Mouse (Mus musculus): ENCODE data around the gene Ccdc9b. TPM values are rescaled to one million over a fixed set of nuclear protein-coding genes. Genes with fewer than 3 reads are reported as not detected.

Ccdc9b gene
- total and polyA plus RNA-seq, 2 experiments from 2014 or later = 3.3 to 6.8 TPM

DNA sequence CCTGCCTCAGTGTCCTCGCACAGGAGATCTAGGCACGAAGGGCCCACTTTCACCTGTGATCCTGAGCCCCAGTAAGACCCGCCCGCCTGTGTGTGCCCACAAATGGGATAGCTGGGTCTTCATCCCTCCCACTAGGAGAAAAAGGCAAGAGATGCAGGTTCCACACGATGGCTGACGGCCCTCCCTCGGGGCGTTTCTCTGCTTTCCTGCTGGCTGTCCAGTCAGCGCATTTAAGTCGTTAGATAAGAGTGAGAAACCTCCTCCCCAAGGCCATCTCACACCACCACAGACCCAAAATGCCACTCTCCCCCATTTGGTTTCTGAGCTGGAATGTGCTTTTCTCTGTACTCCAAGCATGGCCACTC lies 305 bp upstream of the Ccdc9b start:
- Histone ChIP-seq H3K9me3 (replicated peaks; ENCODE audit: control insufficient read depth, low read length) (no peaks in the 10 kb centered on the region), H3K4me3 (ENCODE audit: low read depth, low read length) (peak overlapping the region; percentile 37), H3K36me3 (replicated peaks; ENCODE audit: control insufficient read depth, insufficient read depth, low read length) (peaks cover 13% of the 10 kb centered on the region), H3K4me1 (ENCODE audit: control insufficient read depth, insufficient read depth) (peaks cover 43% of the 10 kb centered on the region), H3K27me3 (ENCODE audit: control insufficient read depth, insufficient read depth, low read length) (no peaks in the 10 kb centered on the region), H3K27ac (ENCODE audit: low read depth) (peak overlapping the region; percentile 93), H3K4me2 (ENCODE audit: low read depth, low read length) (peak overlapping the region; percentile 58), H3K9ac (replicated peaks; ENCODE audit: low read depth, low read length) (0 out of 2 replicates have a peak overlapping the region, but pooled peaks have one; percentile 5)
- 10% methylated on average over 10 of the region's 10 CpGs for WGBS
- TF ChIP-seq CTCF (IDR thresholded peaks at IDR 0.05; ENCODE audit: low read depth) (no peak), EP300 (IDR thresholded peaks at IDR 0.05; ENCODE audit: low read depth) (no peak)
- ATAC-seq (ENCODE audit: insufficient read depth, low read depth) (peak; percentile 2; the same call in 1 of the 2 replicates), DNase-seq (ENCODE audit: low spot score) (no peak)

GRCm38 (mm10) chr2:118761358-118761757 lies 1.1 kb downstream of the Ccdc9b start:
- DNase-seq (ENCODE audit: low spot score) = no peak
- Histone ChIP-seq H3K4me1 (ENCODE audit: control insufficient read depth, insufficient read depth) (peaks cover 43% of the 10 kb centered on the region), H3K4me2 (ENCODE audit: low read depth, low read length) (peak overlapping the region; percentile 58), H3K36me3 (replicated peaks; ENCODE audit: control insufficient read depth, insufficient read depth, low read length) (peaks cover 22% of the 10 kb centered on the region), H3K27ac (ENCODE audit: low read depth) (peak overlapping the region; percentile 93), H3K9ac (replicated peaks; ENCODE audit: low read depth, low read length) (peak overlapping the region; percentile 51; the same call in 1 of the 2 replicates), H3K27me3 (ENCODE audit: control insufficient read depth, insufficient read depth, low read length) (no peaks in the 10 kb centered on the region), H3K9me3 (replicated peaks; ENCODE audit: control insufficient read depth, low read length) (no peaks in the 10 kb centered on the region), H3K4me3 (ENCODE audit: low read depth, low read length) (0 out of 2 replicates have a peak overlapping the region, but pooled peaks have one; percentile 37)
- peak; percentile 41 for TF ChIP-seq CTCF (IDR thresholded peaks at IDR 0.05; ENCODE audit: low read depth)
- TF ChIP-seq EP300 (IDR thresholded peaks at IDR 0.05; ENCODE audit: low read depth) = no peak
- ATAC-seq (ENCODE audit: insufficient read depth, low read depth) = no peak
- WGBS = 74% methylated on average over 12 of the region's 12 CpGs

DNA sequence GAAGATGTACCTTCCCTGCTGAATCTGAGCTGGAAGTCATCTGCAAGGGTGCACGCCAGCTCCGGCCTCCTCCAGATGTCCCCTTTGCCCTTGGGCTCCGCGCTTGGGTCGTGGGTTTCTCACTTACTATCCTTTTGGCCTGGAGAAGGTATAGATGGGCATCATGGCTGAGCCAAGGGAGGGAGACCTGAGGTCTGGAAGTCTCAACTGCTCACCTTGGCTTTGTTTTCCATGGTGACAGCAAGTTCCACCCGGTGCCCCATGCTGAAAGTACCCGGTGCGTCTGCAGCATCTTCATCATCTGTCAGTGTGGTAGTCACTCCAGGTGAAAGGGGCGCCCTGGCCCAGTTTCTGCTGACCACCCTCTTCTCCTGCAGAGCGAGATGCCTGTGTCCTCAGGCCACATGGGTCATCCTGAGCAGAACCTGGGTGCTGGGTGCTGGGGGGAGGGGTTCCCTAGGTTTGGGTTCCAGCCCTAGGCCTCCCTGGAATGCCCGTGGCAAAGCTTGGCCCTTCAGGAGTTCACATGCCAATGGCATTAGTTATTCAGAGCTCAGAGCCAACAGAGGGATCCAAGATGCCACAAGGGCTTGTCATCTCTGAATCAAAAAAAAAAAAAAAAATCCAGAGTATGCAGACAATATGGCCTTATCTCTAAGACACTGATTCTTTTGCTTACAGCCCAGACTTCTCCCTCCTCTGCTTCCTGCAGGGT lies 2.0 kb downstream of the Ccdc9b start:
- DNase-seq (ENCODE audit: low spot score) (no peak), ATAC-seq (ENCODE audit: insufficient read depth, low read depth) (no peak)
- Histone ChIP-seq H3K4me2 (ENCODE audit: low read depth, low read length) (no peak overlapping the region), H3K27ac (ENCODE audit: low read depth) (peak overlapping the region; percentile 93), H3K27me3 (ENCODE audit: control insufficient read depth, insufficient read depth, low read length) (no peaks in the 10 kb centered on the region), H3K36me3 (replicated peaks; ENCODE audit: control insufficient read depth, insufficient read depth, low read length) (peaks cover 23% of the 10 kb centered on the region), H3K4me3 (ENCODE audit: low read depth, low read length) (no peak overlapping the region), H3K4me1 (ENCODE audit: control insufficient read depth, insufficient read depth) (peaks cover 40% of the 10 kb centered on the region), H3K9me3 (replicated peaks; ENCODE audit: control insufficient read depth, low read length) (no peaks in the 10 kb centered on the region), H3K9ac (replicated peaks; ENCODE audit: low read depth, low read length) (no peak overlapping the region)
- WGBS = 74% methylated on average over 11 of the region's 11 CpGs
- TF ChIP-seq CTCF (IDR thresholded peaks at IDR 0.05; ENCODE audit: low read depth) (no peak), EP300 (IDR thresholded peaks at IDR 0.05; ENCODE audit: low read depth) (no peak)

DNA sequence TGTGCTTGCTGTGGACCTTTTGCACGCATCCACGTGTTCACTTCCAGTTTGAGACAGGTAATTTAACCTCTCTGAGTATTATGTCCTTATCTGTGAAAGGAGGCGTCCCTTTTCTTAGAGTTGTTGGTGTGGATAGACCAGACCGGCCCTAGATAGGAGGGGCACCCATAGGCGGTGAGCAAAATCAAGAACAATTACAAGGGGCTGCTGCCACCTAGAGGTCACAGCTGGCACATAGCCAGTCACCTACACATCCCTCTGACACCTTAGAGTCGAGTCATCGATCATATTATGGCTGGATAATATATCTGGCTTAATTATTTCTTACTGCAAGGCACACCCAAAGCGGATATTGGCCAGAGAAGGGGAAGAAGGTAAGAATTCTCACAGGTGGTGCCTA lies 2.6 kb downstream of the Ccdc9b start:
- Histone ChIP-seq H3K4me1 (ENCODE audit: control insufficient read depth, insufficient read depth) (peaks cover 40% of the 10 kb centered on the region), H3K27ac (ENCODE audit: low read depth) (no peak overlapping the region), H3K27me3 (ENCODE audit: control insufficient read depth, insufficient read depth, low read length) (no peaks in the 10 kb centered on the region), H3K4me2 (ENCODE audit: low read depth, low read length) (no peak overlapping the region), H3K9ac (replicated peaks; ENCODE audit: low read depth, low read length) (no peak overlapping the region), H3K9me3 (replicated peaks; ENCODE audit: control insufficient read depth, low read length) (no peaks in the 10 kb centered on the region), H3K4me3 (ENCODE audit: low read depth, low read length) (no peak overlapping the region), H3K36me3 (replicated peaks; ENCODE audit: control insufficient read depth, insufficient read depth, low read length) (peaks cover 23% of the 10 kb centered on the region)
- TF ChIP-seq EP300 (IDR thresholded peaks at IDR 0.05; ENCODE audit: low read depth) (no peak), CTCF (IDR thresholded peaks at IDR 0.05; ENCODE audit: low read depth) (peak; percentile 72)
- DNase-seq (ENCODE audit: low spot score) (no peak), ATAC-seq (ENCODE audit: insufficient read depth, low read depth) (0 out of 2 replicates have a peak, but pooled peaks have one; percentile 30)
- WGBS = 8% methylated on average over 8 of the region's 8 CpGs

DNA sequence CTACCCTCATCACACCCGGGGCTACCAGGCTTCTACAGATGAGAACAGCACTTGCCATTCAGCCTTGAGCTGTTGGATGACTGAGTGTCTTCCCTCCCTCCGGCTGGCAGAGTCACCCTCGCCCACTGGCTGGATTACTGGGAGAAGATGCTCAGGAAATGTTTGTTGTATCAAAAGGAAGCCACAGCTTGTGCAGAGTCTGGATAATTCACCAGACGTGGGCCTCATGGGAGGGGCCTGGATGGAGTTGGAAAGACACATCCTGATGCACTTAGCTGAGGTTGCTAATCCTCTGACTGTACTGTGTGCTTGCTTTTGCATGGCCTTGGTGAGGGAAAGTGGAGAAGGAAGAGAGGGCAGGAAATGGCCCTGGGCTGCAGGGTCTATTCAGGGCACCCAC lies 6.4 kb downstream of the Ccdc9b start:
- H3K4me3 ChIP-seq (ENCODE audit: low read depth, low read length) = no peak overlapping the region
- H3K36me3 ChIP-seq (replicated peaks; ENCODE audit: control insufficient read depth, insufficient read depth, low read length) = peaks cover 23% of the 10 kb centered on the region
- no peak overlapping the region for H3K9ac ChIP-seq (replicated peaks; ENCODE audit: low read depth, low read length)
- H3K27me3 ChIP-seq (ENCODE audit: control insufficient read depth, insufficient read depth, low read length) = no peaks in the 10 kb centered on the region
- H3K4me2 ChIP-seq (ENCODE audit: low read depth, low read length) = no peak overlapping the region
- no peaks in the 10 kb centered on the region for H3K9me3 ChIP-seq (replicated peaks; ENCODE audit: control insufficient read depth, low read length)
- whole genome bisulfite sequencing = 69% methylated on average over 4 of the region's 4 CpGs
- TF ChIP-seq CTCF (IDR thresholded peaks at IDR 0.05; ENCODE audit: low read depth) (no peak), EP300 (IDR thresholded peaks at IDR 0.05; ENCODE audit: low read depth) (no peak)
- no peak overlapping the region for H3K27ac ChIP-seq (ENCODE audit: low read depth)
- DNase-seq (ENCODE audit: low spot score) = no peak
- H3K4me1 ChIP-seq (ENCODE audit: control insufficient read depth, insufficient read depth) = peaks cover 24% of the 10 kb centered on the region
- no peak for ATAC-seq (ENCODE audit: insufficient read depth, low read depth)

Data from heart, postnatal 0 days (tissue).